Mouse (Mus musculus) lung, postnatal 0 days (tissue): ENCODE measurements around the gene Gm17268.

Experiments used
- CTCF ChIP-seq: IDR thresholded peaks from 2 replicates; pipeline ENCODE4 v1.5.1; 2016; ENCODE audit warnings: antibody characterized with exemption, mild to moderate bottlenecking
- EP300 ChIP-seq: IDR thresholded peaks from 2 replicates; pipeline ENCODE4 v1.6.1; 2016; ENCODE audit warnings: antibody characterized with exemption, mild to moderate bottlenecking, control low read depth

GRCm38 (mm10) chr11:82022504-82023056 is 15.8 kb downstream of the Gm17268 start:
- TF ChIP-seq CTCF (no peak), EP300 (peak; percentile 65)
